Mouse (Mus musculus): ENCODE measurements around the gene Scd2. TPM values are rescaled to one million over a fixed set of nuclear protein-coding genes. Genes with fewer than 3 reads are reported as not detected.
"Not testable (repeated sequence)": the region's sequence is repeated elsewhere in the genome, so short reads cannot be mapped to it uniquely, and the experiment has no call there.

Gene Scd2
- total and polyA plus RNA-seq, 2 experiments from 2014 or later: 210 to 696 TPM

- Histone ChIP-seq H3K4me1 (ENCODE audit: insufficient read depth) (no peaks in the 10 kb centered on the region), H3K27ac (ENCODE audit: low read depth, low read length) (no peak overlapping the region), H3K27me3 (ENCODE audit: insufficient read depth, low read length) (no peaks in the 10 kb centered on the region), H3K36me3 (ENCODE audit: insufficient read depth) (no peaks in the 10 kb centered on the region), H3K9me3 (ENCODE audit: low read length) (no peaks in the 10 kb centered on the region), H3K4me2 (ENCODE audit: low read depth) (no peak overlapping the region), H3K4me3 (ENCODE audit: low read depth, low read length) (no peak overlapping the region), H3K9ac (no peak overlapping the region)
- TF ChIP-seq CTCF (IDR thresholded peaks at IDR 0.05; ENCODE audit: low read depth): no peak
- no peak for DNase-seq
- no peak for ATAC-seq
- WGBS: 91% methylated on average over 4 of the region's 4 CpGs
Measured at GRCm38 (mm10) chr19:44274452-44274851, 19.0 kb upstream of the Scd2 start.

- ATAC-seq: no peak
- Histone ChIP-seq H3K4me2 (ENCODE audit: low read depth) (no peak overlapping the region), H3K36me3 (ENCODE audit: insufficient read depth) (no peaks in the 10 kb centered on the region), H3K27me3 (ENCODE audit: insufficient read depth, low read length) (no peaks in the 10 kb centered on the region), H3K4me1 (ENCODE audit: insufficient read depth) (no peaks in the 10 kb centered on the region), H3K27ac (ENCODE audit: low read depth, low read length) (no peak overlapping the region), H3K9ac (no peak overlapping the region), H3K4me3 (ENCODE audit: low read depth, low read length) (no peak overlapping the region), H3K9me3 (ENCODE audit: low read length) (no peaks in the 10 kb centered on the region)
- 91% methylated on average over 1 of the region's 1 CpGs for WGBS
- TF ChIP-seq CTCF (IDR thresholded peaks at IDR 0.05; ENCODE audit: low read depth): no peak
- no peak for DNase-seq
Measured at GRCm38 (mm10) chr19:44275418-44275817, 18.1 kb upstream of the Scd2 start.

- H3K9me3 ChIP-seq (ENCODE audit: low read length): no peaks in the 10 kb centered on the region
- no peaks in the 10 kb centered on the region for H3K36me3 ChIP-seq (ENCODE audit: insufficient read depth)
- no peaks in the 10 kb centered on the region for H3K27me3 ChIP-seq (ENCODE audit: insufficient read depth, low read length)
- TF ChIP-seq CTCF (IDR thresholded peaks at IDR 0.05; ENCODE audit: low read depth): no peak
- H3K9ac ChIP-seq: no peak overlapping the region
- H3K27ac ChIP-seq (ENCODE audit: low read depth, low read length): no peak overlapping the region
- DNase-seq (peak; percentile 27), ATAC-seq (no peak)
- H3K4me3 ChIP-seq (ENCODE audit: low read depth, low read length): no peak overlapping the region
- WGBS: 48% methylated on average over 5 of the region's 5 CpGs
- no peak overlapping the region for H3K4me2 ChIP-seq (ENCODE audit: low read depth)
- no peaks in the 10 kb centered on the region for H3K4me1 ChIP-seq (ENCODE audit: insufficient read depth)
Measured at GRCm38 (mm10) chr19:44276861-44277260, 16.6 kb upstream of the Scd2 start.

- Histone ChIP-seq H3K9ac (no peak overlapping the region), H3K27me3 (ENCODE audit: insufficient read depth, low read length) (no peaks in the 10 kb centered on the region), H3K4me3 (ENCODE audit: low read depth, low read length) (no peak overlapping the region), H3K27ac (ENCODE audit: low read depth, low read length) (no peak overlapping the region), H3K4me2 (ENCODE audit: low read depth) (no peak overlapping the region), H3K4me1 (ENCODE audit: insufficient read depth) (0 out of 2 replicates have a peak, but pooled peaks cover 4% of the 10 kb centered on the region), H3K36me3 (ENCODE audit: insufficient read depth) (no peaks in the 10 kb centered on the region), H3K9me3 (ENCODE audit: low read length) (no peaks in the 10 kb centered on the region)
- no peak for ATAC-seq
- DNase-seq: no peak
- no peak for TF ChIP-seq CTCF (IDR thresholded peaks at IDR 0.05; ENCODE audit: low read depth)
- 87% methylated on average over 8 of the region's 8 CpGs for WGBS
Measured at GRCm38 (mm10) chr19:44277931-44278330, 15.5 kb upstream of the Scd2 start.

GRCm38 (mm10) chr19:44280755-44281154 lies 12.7 kb upstream of the Scd2 start:
- Histone ChIP-seq H3K4me3 (ENCODE audit: low read depth, low read length) (no peak overlapping the region), H3K27ac (ENCODE audit: low read depth, low read length) (peak overlapping the region; percentile 11; the same call in 1 of the 2 replicates), H3K4me2 (ENCODE audit: low read depth) (no peak overlapping the region), H3K9ac (no peak overlapping the region), H3K36me3 (ENCODE audit: insufficient read depth) (no peaks in the 10 kb centered on the region), H3K4me1 (ENCODE audit: insufficient read depth) (peaks cover 17% of the 10 kb centered on the region), H3K27me3 (ENCODE audit: insufficient read depth, low read length) (no peaks in the 10 kb centered on the region), H3K9me3 (ENCODE audit: low read length) (no peaks in the 10 kb centered on the region)
- ATAC-seq: no peak
- WGBS: 8% methylated on average over 6 of the region's 6 CpGs
- no peak for TF ChIP-seq CTCF (IDR thresholded peaks at IDR 0.05; ENCODE audit: low read depth)
- no peak for DNase-seq

- not testable (repeated sequence) for H3K9me3 ChIP-seq (ENCODE audit: low read length)
Measured at GRCm38 (mm10) chr19:44281825-44282447, 11.5 kb upstream of the Scd2 start.

GRCm38 (mm10) chr19:44282534-44283156 lies 10.8 kb upstream of the Scd2 start:
- Histone ChIP-seq H3K36me3 (ENCODE audit: insufficient read depth) (no peaks in the 10 kb centered on the region), H3K4me2 (ENCODE audit: low read depth) (no peak overlapping the region), H3K9me3 (ENCODE audit: low read length) (no peaks in the 10 kb centered on the region), H3K27me3 (ENCODE audit: insufficient read depth, low read length) (no peaks in the 10 kb centered on the region), H3K9ac (no peak overlapping the region), H3K4me1 (ENCODE audit: insufficient read depth) (peaks cover 17% of the 10 kb centered on the region), H3K4me3 (ENCODE audit: low read depth, low read length) (no peak overlapping the region), H3K27ac (ENCODE audit: low read depth, low read length) (peak overlapping the region; percentile 57; the same call in 1 of the 2 replicates)
- no peak for ATAC-seq
- DNase-seq: no peak
- TF ChIP-seq CTCF (IDR thresholded peaks at IDR 0.05; ENCODE audit: low read depth): no peak
- 21% methylated on average over 9 of the region's 9 CpGs for WGBS

More at GRCm38 (mm10) chr19:44281825-44282447, 11.5 kb upstream of the Scd2 start:
- not testable (repeated sequence) for H3K27me3 ChIP-seq (ENCODE audit: insufficient read depth, low read length); H3K4me2 ChIP-seq (ENCODE audit: low read depth); ATAC-seq; H3K9ac ChIP-seq; DNase-seq; H3K36me3 ChIP-seq (ENCODE audit: insufficient read depth); H3K4me3 ChIP-seq (ENCODE audit: low read depth, low read length)
- peak overlapping the region; percentile 57; the same call in 1 of the 2 replicates for H3K27ac ChIP-seq (ENCODE audit: low read depth, low read length)
- WGBS: 75% methylated on average over 1 of the region's 1 CpGs
- H3K4me1 ChIP-seq (ENCODE audit: insufficient read depth): peaks cover 17% of the 10 kb centered on the region

Data from forebrain, postnatal 0 days (tissue).